Mouse (Mus musculus) skeletal muscle tissue, adult 2 months (tissue): Measurements from ENCODE around the gene Cdh4.

Experiments used
- DNase-seq: peaks from one replicate; pipeline ENCODE4 v3.0.0-alpha.2; 2012; ENCODE audit warnings: low read depth, low spot score

The Cdh4 gene

DNA sequence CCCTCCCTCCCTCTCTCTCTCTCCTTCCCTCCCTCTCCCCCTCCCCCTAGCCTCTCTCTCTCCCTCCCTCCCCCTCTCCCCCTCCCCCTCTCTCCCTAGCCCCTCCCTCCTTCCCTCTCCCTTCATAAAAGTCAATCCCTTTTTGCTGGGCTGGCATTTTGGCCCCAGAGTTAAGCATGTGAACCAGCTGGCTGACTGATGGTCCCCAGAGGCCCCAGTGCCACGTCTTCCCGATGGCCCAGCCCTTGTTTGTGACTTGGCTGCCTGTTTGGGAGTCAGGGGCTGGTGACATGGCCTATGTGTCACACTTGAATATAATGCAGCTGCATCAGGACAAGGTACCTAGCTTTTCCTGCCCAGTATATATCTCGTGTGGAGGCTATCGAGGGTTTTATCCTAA, 96.3 kb downstream of the Cdh4 start:
- DNase-seq = no peak

DNA sequence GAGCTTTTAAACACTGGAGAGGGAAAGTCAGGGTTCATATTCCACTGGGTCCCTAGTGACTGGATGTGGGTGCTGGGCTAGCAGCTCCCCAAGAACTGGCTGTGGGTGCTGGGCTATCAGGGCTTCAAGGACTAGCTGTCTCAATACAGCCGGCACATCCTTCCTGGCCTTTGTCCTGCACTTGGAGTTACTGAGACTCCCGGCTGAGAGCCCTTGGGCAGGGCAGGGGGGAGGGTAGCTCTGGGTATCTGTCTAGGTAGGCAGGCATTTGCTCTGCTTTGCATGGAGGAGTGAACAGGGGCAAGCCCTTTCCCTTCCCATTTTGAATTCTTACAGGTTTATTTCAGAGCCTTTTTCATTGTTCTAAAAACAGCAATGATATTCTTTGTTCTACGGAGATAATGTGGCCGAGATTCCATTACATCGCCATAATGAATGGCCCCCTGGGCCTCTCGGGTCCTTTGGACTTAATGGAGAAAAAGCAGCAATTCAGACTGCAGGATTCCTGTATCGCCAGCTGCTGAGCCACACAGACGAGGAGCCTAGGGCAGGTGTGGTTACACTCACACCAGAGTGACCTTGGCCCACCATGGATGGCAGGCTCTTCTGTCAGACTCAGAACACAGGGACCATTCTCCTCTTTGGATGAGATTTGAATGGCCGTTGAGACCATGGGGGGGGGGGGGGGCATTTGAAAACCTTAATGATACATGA, 97.5 kb downstream of the Cdh4 start:
- no peak for DNase-seq

DNA sequence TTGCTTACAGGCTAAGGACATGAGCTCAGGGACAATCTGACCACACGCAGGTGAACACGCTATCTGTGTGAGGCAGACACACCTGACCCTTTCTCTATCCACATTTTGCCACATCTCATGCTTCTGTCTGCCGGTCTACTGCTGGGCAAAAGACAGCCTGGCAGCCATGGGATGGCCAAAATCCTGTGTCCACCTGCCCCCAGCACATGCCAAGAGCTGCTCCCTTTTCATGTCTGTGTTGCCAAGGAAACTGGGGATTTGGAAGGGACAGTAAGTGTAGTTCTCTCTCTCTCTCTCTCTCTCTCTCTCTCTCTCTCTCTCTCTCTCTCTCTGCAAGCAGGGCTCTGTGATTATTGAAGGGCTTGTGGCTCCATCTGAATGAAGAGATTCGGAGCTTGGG, 98.9 kb downstream of the Cdh4 start:
- DNase-seq = no peak

DNA sequence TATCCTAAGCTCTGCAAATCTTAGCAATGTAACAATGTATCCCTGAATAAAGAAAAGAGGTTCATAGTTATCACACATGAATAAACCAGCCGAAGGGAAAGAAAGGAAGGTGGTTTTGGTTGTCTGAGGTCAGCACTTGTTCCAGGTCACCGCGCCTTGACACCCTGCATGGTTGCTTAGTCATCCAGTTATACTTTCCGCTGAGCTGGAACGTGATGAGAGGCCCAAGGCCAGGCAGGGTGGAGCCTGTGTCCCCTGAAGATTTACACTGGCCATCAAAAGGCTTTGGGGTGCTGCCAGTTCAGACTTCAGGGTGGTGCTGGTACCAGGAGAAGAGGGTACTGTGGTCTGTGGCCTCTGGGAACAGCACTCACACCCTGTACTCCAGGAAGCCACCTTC, 105.4 kb downstream of the Cdh4 start:
- DNase-seq = no peak

DNA sequence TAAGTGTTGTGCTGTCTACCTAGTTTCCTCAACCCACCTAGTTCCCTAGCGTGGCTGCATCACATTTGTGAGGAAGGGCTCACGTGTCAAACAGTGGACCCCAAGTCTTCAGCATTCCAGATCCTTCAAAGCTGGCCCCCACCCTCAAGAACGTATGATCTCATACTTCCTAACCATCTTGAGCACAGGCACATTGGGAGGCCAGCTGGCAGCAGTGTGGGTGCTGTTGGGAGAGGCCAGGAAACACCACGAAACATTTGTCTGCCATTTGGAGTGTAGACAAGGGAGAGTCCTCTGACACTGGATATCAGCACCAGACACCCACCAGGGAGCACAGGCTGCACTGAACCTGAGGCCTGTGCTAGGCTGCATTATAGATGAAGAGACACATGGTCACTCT, 113.7 kb downstream of the Cdh4 start:
- DNase-seq = no peak

DNA sequence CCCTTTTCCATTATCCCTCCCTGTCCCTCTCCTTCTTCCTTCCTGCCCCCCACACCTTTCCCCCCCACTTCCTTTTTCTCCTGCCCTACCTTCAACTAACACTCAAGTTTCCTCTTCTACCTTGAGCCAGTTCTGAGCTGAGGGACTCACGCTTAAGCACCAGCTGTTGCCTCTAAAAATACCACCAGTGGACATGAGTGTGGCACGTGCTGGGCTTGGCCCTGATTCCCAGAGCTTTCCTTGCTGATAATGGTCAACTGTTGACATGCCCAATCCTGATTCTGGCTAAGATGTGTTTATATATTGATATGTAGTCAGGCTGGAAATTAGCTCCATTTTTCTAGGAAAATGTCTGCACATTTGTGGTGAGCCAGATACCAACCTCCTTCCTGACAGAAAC, 120.1 kb downstream of the Cdh4 start:
- no peak for DNase-seq

DNA sequence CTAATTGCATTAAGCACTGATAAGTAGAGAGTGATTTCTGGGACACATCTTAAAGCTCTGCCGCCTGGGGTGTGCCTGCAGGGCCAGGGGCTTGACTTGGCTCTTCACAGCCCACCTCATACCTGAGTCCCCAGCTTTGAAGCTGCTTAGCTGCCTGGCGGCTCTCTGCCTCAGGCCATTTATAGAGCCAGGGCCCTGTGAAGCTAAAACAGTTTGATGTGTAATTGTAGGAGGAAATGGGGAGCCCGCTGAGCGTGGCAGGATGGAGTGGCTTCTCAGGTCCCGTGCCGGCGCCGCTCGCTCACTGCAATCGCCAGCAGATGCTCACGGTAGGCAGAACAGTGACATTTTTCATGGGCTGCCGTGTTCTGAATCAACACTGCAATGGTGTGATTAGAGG, 123.4 kb downstream of the Cdh4 start:
- no peak for DNase-seq

DNA sequence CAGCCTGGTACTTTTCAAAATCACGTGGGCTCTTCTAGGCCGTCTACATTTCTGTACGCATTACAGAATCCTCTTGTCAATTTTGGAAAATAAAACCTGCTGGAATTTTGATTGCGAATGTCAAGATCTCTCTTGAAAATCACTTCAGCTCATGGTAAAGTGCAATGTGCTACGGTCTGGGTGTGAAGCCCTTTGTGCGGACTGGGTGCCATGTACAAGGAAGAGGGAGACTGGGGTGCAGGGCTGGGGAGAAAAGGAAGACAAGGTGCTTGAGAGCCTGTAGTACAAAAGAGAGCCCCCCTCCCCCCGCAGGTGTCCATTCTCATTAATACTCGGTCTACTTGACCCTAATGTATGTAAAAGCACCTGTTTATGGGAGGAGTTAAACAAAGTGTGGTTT, 125.7 kb downstream of the Cdh4 start:
- no peak for DNase-seq

DNA sequence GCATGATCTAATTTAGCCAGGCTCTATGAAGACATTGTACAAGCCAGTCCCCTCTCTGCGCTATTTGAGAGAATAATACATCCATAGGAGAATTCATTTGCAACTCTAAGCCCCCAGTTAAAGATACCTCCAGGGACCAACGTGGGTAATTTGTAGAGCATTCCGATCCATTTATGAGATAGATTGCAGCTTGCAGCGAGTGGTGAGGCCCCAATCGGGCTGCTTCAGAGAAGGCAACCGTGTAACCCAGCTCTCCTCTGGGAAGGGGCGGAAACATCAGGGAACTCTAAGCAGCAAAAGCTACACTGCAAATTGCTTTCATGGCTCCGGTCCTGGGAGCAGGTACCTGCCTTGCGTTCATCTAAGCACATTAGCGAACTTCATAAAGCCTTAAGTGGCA, 126.9 kb downstream of the Cdh4 start:
- DNase-seq = no peak

DNA sequence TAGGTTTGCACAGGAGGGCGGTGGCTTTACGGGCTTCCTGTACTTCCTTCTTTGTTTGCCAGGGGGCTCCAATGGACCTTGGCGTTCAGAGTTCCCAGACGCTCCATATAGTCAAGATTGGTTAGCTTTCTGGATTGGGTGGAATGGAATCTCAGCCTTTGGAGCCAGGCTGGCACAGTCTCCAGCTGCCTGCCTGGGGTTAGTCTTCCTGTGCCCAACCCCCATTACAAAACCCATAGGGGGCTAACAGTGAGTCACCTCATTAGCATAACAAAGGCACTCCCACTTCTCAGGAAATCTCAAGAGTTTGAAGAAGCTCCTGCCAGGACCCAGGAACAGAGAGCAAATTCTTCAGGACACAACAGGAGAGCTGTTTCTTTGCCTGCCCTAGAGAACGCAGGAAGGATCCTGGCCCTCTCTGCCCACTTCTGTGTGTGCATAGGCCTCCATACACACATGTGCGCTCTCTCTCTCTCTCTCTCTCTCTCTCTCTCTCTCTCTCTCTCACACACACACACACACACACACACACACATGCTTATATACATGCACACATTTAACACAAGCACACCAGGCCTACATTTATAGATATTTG, 129.0 kb downstream of the Cdh4 start:
- no peak for DNase-seq

DNA sequence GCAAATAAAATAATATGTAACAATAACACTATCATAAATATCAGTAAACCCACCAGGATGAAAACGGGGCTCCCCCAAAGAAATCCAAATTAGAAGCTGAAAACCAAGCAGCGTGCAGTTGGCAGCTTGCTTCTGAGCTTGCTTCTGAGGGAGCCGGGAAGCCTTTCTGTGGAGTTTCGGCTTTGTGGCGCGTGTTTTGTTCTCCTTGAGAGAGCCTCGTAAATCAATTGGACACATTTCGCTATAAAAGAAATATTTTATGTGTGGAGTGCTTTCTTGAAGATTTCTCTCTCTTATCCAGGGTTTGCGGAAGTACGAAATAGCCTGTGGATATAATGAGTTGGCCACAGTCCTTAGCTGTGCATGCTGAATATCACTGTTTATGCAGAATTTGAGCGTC, 131.1 kb downstream of the Cdh4 start:
- DNase-seq = no peak

DNA sequence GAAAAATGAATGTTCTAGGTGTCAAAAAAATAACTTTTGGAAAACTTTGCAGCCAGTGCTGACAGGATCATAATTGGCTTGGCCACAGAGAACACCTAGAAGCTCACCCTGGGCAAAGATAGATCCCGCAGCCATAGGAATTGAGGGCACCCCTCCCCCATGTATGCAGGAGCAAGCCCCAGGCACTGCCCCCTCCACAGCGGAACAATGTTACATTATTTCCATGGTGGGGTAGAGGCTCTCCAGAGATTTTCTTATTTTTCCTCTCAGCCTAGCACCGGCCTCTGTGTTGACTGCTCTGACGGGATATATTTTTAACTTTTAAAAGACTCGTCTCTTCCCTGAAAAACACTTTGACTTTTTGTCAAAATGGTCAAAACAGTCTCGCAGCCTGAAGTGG, 131.6 kb downstream of the Cdh4 start:
- no peak for DNase-seq

DNA sequence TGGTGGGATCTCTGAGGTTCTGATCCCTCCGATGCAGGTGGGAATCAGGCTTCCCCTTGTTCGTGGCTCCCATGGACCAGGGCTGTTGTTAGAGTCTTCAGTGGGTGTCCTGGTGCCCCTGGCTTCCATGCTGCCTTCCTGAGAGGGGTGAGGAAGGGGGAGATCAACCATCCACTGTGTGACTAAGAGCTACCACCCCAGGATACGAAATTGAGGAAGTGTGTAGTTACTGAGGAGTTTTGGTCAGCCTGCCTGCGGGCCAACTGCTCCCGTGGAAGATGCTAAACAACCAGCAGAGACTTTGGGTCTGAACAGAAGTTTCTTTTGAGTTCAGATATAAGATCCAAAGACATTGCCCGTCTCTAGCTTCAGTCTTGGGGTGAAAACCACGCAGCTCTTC, 133.4 kb downstream of the Cdh4 start:
- no peak for DNase-seq

DNA sequence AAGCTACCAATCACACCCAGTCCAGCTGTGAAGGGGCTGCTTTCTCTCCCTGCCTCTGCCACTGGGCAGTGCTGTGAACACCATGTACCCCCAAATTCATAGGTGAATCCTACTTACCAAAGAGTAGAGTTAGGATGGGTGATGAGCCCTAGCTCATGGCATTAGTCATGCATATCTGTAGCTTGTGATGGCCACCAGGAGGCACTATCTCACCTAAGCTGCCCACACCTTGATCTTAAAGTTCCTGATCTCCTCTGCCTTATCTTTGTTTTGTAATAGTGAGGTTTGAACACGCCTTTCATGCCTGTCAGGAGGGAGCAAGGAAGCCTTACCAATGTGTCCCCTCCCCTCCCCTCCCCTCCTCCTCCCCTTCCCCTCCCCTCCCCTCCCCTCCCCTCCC, 134.0 kb downstream of the Cdh4 start:
- no peak for DNase-seq

DNA sequence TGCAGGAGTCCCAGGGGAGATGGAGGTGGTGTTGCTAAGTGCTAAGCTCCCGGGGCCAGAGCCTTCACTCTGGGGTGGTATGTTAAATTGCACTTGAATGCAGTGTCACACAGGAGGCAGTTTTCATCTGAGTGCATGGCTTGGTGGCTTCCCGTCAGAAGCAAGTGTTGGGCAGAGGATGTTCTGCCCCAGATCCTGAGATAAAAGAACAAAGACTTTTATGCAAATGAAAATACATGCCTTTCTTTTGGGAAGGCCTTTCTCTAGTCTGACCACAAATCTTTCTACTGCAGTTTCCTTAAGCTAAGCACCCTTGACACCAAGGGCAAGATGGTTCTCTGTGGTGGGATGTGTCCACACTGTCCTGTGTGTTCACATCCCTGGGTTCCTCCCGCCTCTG, 136.1 kb downstream of the Cdh4 start:
- DNase-seq = no peak

DNA sequence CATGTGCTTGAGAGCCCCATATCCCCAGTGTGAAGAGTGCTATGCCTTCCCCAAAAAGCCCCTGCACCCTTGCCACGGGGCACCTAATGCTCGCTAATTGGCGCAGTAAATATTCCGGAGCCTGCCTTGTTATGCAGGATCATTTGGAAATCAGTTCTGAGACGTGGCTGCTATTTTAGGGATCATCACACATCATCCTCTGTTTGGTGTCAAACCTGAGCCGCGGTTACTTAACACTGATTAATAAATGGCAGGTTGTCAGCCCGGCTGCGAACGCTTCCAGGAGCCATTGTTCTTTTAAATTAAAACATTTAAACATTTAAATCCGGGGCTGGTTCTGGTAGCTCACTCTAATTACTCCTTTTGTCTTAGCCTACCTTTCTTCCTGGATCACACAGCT, 136.6 kb downstream of the Cdh4 start:
- DNase-seq = no peak

DNA sequence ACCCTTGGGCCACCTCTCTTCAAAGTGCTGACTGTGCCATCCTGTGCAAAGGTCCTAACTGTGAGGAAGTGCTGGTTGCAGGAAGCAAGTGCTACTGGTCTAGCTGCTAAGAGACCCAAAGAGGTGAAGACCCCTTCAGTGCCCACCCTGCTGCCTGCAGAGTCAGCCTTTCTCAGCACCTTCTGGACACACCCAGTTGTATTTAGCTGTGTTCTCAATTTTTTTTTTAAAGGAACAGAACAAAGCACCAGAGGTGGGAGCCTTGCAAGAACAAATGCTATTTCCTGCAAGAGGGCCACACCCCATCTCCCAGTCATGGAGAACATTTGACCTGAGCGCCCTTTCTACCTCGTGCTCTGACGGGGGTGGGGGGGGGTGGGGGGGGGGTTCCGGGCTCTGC, 138.2 kb downstream of the Cdh4 start:
- DNase-seq = no peak

DNA sequence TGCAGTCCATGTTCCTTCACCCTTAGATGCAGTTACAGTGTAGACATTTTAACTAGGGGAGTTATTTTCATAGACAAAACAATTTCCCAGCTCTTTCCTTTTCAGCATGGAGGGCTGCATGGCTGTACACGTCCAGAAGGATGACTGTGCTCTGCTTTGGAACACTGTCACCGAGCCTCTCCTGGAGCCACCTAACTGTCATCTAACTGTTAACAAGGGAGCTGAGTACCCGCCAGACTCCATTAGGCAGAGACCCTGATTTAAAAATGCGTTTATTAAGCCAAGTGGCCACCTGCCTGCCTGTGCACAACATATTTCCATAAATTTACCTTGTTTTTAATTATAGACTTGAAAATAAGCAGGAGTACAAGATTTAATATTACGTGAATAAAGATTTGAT, 138.8 kb downstream of the Cdh4 start:
- no peak for DNase-seq

DNA sequence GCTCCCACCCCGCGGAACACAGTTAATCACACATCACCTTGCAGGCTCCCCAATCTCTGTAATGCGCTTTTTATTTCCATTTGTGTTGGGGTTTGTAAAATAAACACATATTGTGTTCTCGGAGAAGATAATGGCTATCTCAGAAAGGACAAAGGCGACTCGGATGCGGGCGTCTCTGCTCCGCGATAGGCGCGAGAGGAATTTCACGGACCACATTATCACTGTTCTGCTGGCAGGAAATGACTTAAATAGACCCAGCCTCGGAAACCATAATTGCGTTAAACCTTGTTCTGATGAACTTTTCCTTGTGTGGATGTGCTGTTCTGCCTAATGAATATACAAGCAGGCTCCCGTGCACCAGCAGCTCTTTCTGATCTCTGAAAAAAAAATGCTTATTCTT, 140.7 kb downstream of the Cdh4 start:
- DNase-seq = no peak

DNA sequence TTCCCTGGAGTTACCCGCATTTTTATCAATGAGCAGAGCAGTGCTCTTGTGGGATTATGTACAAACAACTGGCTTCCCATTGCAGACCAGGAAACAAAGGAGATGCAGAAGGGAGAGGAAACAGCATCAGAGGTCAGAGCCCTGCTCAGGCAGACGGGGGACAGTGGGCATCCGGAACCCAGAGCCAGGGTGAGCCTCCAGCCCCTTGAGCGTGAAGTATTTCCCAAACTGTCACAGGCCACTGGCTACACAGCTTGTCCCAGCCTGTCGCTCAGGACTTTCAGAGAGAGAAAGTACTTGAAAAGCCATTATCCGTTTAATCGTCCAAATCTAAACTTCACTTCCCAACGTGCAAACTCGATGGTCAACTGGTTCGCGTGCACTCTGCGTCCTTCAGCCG, 142.4 kb downstream of the Cdh4 start:
- no peak for DNase-seq

DNA sequence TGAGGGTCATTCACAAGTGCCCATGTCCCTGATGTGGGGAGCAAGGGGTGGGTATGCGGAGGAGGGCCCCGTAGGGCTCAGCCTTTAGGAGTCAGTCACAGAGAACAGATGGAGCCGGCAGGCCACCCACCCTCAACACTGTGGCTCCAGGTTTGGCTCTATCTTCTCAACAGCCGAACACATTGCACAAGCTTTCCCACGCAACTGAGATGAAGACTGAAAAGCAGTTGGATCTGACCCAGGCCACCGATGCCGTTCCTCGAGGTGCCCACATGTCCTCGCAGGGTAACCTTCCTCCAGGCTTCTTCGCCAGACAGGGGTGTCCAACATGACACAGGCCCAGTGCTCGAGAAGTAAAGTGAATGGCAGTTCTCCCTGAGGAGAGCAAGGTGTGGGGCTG, 144.2 kb downstream of the Cdh4 start:
- no peak for DNase-seq

DNA sequence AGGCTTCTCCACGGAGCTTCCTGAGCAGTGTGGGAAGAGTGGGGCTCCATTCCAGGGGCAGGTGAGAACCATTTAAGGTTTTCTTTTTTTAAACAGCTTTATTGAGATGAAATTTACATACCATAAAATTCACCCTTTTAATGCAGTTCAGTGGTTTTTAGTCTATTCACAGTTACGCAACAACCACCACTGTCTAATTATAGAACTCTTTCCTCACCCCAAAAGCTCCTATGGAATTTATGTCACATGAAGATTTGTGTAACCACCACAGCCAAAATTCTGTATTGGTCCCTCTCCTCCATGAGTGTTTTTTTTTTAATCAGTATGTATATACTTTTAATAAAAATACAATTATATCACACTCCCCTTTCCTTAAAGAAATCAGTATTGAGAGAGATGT, 144.8 kb downstream of the Cdh4 start:
- DNase-seq = no peak

DNA sequence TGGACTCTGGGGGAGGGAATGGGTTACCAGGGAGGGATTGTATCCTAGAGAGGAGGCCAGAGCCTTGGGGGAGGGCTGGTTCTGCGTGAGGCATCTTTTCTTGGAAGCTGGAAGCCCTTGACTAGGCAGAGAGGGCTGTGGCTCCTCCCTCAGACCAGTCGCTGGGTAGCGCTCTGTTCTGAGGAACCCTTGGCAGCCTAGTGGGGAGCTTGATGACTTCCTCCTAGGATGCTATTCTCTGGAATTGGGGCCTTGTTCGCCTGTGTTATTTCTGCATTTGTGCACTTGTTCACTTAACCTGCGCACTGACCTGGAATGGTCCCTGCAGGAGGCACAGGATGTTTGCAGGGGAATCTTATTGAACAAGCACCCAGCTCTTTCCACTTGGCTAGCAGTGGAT, 149.4 kb downstream of the Cdh4 start:
- DNase-seq = no peak

DNA sequence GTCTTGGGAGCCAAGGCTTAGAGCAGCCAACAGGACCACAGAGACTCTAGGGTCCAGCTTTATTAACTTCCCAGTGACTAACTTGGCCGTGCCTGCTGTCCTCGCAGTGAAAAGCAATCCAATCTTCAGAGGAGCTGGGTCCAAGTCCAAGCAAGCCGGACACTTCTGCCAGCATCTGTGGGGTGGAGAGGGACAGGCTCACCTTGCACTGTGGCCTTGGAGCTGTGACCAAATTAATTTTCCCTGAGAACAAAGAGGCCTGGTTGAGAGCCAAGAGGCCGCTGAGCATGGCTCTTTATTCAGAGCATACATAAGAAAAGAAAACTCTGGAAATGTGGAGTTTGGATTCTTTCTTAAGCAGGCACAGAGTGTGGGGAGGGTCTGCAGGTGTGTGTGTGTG, 152.8 kb downstream of the Cdh4 start:
- no peak for DNase-seq
